9 mouse cellular contexts compared by ENCODE assay signal in the genomic region with DNA sequence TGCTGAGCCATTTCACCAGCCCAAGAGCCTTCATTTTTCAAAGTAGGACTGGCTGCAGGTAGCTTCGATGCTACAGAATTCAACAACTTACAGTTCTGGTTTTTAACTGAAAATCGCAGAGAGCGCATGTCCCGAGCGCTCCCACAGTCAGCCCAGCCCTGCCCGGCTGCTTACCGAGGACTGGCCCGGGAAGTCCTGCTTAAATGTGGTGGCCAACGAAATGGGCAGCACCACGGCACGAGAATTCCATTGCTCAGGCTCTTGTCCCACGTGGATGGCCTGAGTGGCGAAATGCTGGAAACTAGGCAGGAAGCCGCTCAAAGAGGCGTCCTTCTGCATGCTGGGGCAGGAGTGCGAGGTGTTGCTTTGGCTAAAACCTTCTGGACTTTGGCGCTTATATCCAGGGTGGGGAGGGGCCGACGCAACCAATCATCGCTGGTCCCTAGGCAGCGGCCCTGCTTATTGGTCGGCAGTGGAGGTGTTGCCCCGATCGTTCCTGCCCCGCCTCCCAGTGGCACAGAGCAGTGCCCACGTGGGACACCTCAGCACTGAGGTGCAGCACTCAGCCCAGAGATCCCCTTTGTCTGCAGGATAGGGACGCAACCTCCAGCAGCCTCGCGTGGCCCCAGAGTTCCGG. TPM values are rescaled to one million over a fixed set of nuclear protein-coding genes. Genes with fewer than 3 reads are reported as not detected.
DNase-seq lines count a peak whose midpoint lies in the region; ATAC-seq and TF ChIP-seq lines count a peak whose summit lies in the region.
"Had no signal": no experiment of that assay in that cellular context is flagged by ENCODE, and none has a peak within 500 bp of the region (broad histone marks: within the 10 kb centered on the region; RNA-seq: fewer than 3 reads in every experiment).

A gene (minus strand): TSS at position 386 of the 637 bp plus-strand sequence.

- H3K9ac ChIP-seq in limb, embryonic 13.5 days: peak within 1 kb of the TSS; percentile 68
- H3K9ac ChIP-seq in midbrain, embryonic 15.5 days: peak within 1 kb of the TSS; percentile 51

- H3K9me3 ChIP-seq in limb, embryonic 13.5 days: no peaks in the 10 kb centered on the region
- no peaks in the 10 kb centered on the region for H3K9me3 ChIP-seq in midbrain, embryonic 15.5 days
- H3K9me3 ChIP-seq: G1E had no signal

- no peak for TF ChIP-seq POLR2A in brain, embryonic 14.5 days (IDR thresholded peaks at IDR 0.05; ENCODE audit: borderline replicate concordance, extremely low read depth, insufficient read depth, insufficient read length, poor library complexity, severe bottlenecking)

- peak; percentile 67 to 68 for DNase-seq in B cell, adult 2 months
- peak; percentile 96 for DNase-seq in brain, embryonic 14.5 days (ENCODE audit: low read depth)
- DNase-seq in heart, adult 9 months (ENCODE audit: low spot score in 2 of 2): peak; percentile 86 to 87
- DNase-seq in kidney, adult 9 months: peak; percentile 97
- peak; percentile 33 to 78 for DNase-seq in spleen, postnatal 10 days (ENCODE audit: low spot score in 2 of 2)

- peaks cover 4% of the 10 kb centered on the region; the same call in 1 of the 2 replicates for H3K4me1 ChIP-seq in limb, embryonic 13.5 days
- peaks cover 8% of the 10 kb centered on the region for H3K4me1 ChIP-seq in midbrain, embryonic 15.5 days

- no peak within 1 kb of the TSS for H3K27ac ChIP-seq in limb, embryonic 13.5 days
- no peak within 1 kb of the TSS for H3K27ac ChIP-seq in midbrain, embryonic 15.5 days

- WGBS in limb, embryonic 13.5 days: under 1% methylated on average over 30 of the region's 30 CpGs
- 1% methylated on average over 30 of the region's 30 CpGs for WGBS in midbrain, embryonic 15.5 days

- H3K4me2 ChIP-seq in limb, embryonic 13.5 days (replicated peaks): peak within 1 kb of the TSS; percentile 87
- peak within 1 kb of the TSS; percentile 80 for H3K4me2 ChIP-seq in midbrain, embryonic 15.5 days

- H3K36me3 ChIP-seq in limb, embryonic 13.5 days: no peaks in the 10 kb centered on the region
- no peaks in the 10 kb centered on the region for H3K36me3 ChIP-seq in midbrain, embryonic 15.5 days (replicated peaks)
- H3K36me3 ChIP-seq: G1E had no signal

- no peaks in the 10 kb centered on the region for H3K27me3 ChIP-seq in limb, embryonic 13.5 days
- H3K27me3 ChIP-seq in midbrain, embryonic 15.5 days (replicated peaks): no peaks in the 10 kb centered on the region

- peak; percentile 98 for ATAC-seq in erythroblast, adult 5-6 weeks (replicated peaks; ENCODE audit: low FRiP score, poor library complexity, severe bottlenecking)
- ATAC-seq in limb, embryonic 13.5 days (ENCODE audit: low FRiP score, low read depth): peak; percentile 100
- peak; percentile 100 for ATAC-seq in midbrain, embryonic 15.5 days (replicated peaks)

- H3K4me3 ChIP-seq in limb, embryonic 13.5 days: peak within 1 kb of the TSS; percentile 55
- H3K4me3 ChIP-seq in midbrain, embryonic 15.5 days: peak within 1 kb of the TSS; percentile 44

- no peak for TF ChIP-seq CTCF in brain, embryonic 14.5 days (IDR thresholded peaks at IDR 0.05; ENCODE audit: borderline replicate concordance, extremely low read depth, insufficient read depth, insufficient read length)

RNA-seq across cellular contexts. Expression of the gene that starts here (rescaled TPM):
- 2.7 and 4.3 TPM in 2 replicates for polyA plus RNA-seq in brain, embryonic 14.5 days (2012; rRNA removed)
- total RNA-seq in erythroblast, adult 5-6 weeks (2015; ENCODE audit: low replicate concordance): not detected in 2 replicates
- 2.7 TPM in 1 of 2 replicates, not detected in the other for total RNA-seq in erythroblast, adult 5-6 weeks (2017; ENCODE audit: low replicate concordance)
- polyA plus RNA-seq in limb, embryonic 13.5 days (2015; fragmentation: Nextera tagmentation; extraction: Ambion mirVana): 13.6 and 14.2 TPM in 2 replicates
- 2.3 and 2.6 TPM in 2 replicates for polyA plus RNA-seq in midbrain, embryonic 15.5 days (2015; fragmentation: Nextera tagmentation; extraction: Ambion mirVana)
- total RNA-seq: G1E had no signal
- polyA plus RNA-seq: G1E had no signal
